Mouse (Mus musculus): ENCODE results near the gene Btg2. TPM values are rescaled to one million over a fixed set of nuclear protein-coding genes. Genes with fewer than 3 reads are reported as not detected.
A peak's percentile ranks its signal among the peaks of the same experiment; 100 is the strongest.

Btg2 gene
- polyA plus RNA-seq, 1 experiment from 2014 or later, result 109 TPM

- Histone ChIP-seq H3K4me1 (ENCODE audit: control insufficient read depth, low read depth, low read length) (peaks cover 74% of the 10 kb centered on the region), H3K27ac (ENCODE audit: low read length) (peak overlapping the region; percentile 95), H3K4me3 (ENCODE audit: low read depth, low read length) (peak overlapping the region; percentile 83), H3K27me3 (ENCODE audit: control insufficient read depth, insufficient read depth, low read depth, low read length) (no peaks in the 10 kb centered on the region), H3K4me2 (ENCODE audit: low read depth, low read length) (peak overlapping the region; percentile 79), H3K9ac (ENCODE audit: low read depth, low read length) (peak overlapping the region; percentile 94), H3K9me3 (replicated peaks; ENCODE audit: control insufficient read depth, low read length) (no peaks in the 10 kb centered on the region), H3K36me3 (ENCODE audit: control insufficient read depth, insufficient read depth) (peaks cover 29% of the 10 kb centered on the region)
- WGBS (ENCODE audit: insufficient replicate concordance), result 80% methylated on average over 2 of the region's 2 CpGs
- no peak for ATAC-seq (ENCODE audit: low read depth)
These were observed 2.1 kb downstream of the Btg2 start for GRCm38 (mm10) chr1:134076789-134077188.

- peak overlapping the region; percentile 95 for H3K27ac ChIP-seq (ENCODE audit: low read length)
- no peak for ATAC-seq (ENCODE audit: low read depth)
These were observed 3.4 kb downstream of the Btg2 start for GRCm38 (mm10) chr1:134075532-134075931.

GRCm38 (mm10) chr1:134074606-134075005 is 4.3 kb downstream of the Btg2 start:
- Histone ChIP-seq H3K9ac (ENCODE audit: low read depth, low read length) (peak overlapping the region; percentile 28), H3K4me1 (ENCODE audit: control insufficient read depth, low read depth, low read length) (peaks cover 75% of the 10 kb centered on the region), H3K4me2 (ENCODE audit: low read depth, low read length) (peak overlapping the region; percentile 79), H3K9me3 (replicated peaks; ENCODE audit: control insufficient read depth, low read length) (no peaks in the 10 kb centered on the region), H3K27ac (ENCODE audit: low read length) (peak overlapping the region; percentile 99), H3K27me3 (ENCODE audit: control insufficient read depth, insufficient read depth, low read depth, low read length) (no peaks in the 10 kb centered on the region), H3K36me3 (ENCODE audit: control insufficient read depth, insufficient read depth) (peaks cover 29% of the 10 kb centered on the region), H3K4me3 (ENCODE audit: low read depth, low read length) (peak overlapping the region; percentile 52)
- no peak for ATAC-seq (ENCODE audit: low read depth)
- 87% methylated on average over 10 of the region's 10 CpGs for WGBS (ENCODE audit: insufficient replicate concordance)

More at GRCm38 (mm10) chr1:134075532-134075931, 3.4 kb downstream of the Btg2 start:
- Histone ChIP-seq H3K9ac (ENCODE audit: low read depth, low read length) (peak overlapping the region; percentile 94), H3K4me2 (ENCODE audit: low read depth, low read length) (peak overlapping the region; percentile 79), H3K27me3 (ENCODE audit: control insufficient read depth, insufficient read depth, low read depth, low read length) (no peaks in the 10 kb centered on the region), H3K4me1 (ENCODE audit: control insufficient read depth, low read depth, low read length) (peaks cover 74% of the 10 kb centered on the region), H3K9me3 (replicated peaks; ENCODE audit: control insufficient read depth, low read length) (no peaks in the 10 kb centered on the region), H3K36me3 (ENCODE audit: control insufficient read depth, insufficient read depth) (peaks cover 29% of the 10 kb centered on the region), H3K4me3 (ENCODE audit: low read depth, low read length) (peak overlapping the region; percentile 83)
- WGBS (ENCODE audit: insufficient replicate concordance), result 81% methylated on average over 8 of the region's 8 CpGs

- H3K36me3 ChIP-seq (ENCODE audit: control insufficient read depth, insufficient read depth), result peaks cover 29% of the 10 kb centered on the region
- H3K27ac ChIP-seq (ENCODE audit: low read length), result peak overlapping the region; percentile 99
- peak overlapping the region; percentile 73 for H3K9ac ChIP-seq (ENCODE audit: low read depth, low read length)
- H3K4me3 ChIP-seq (ENCODE audit: low read depth, low read length), result peak overlapping the region; percentile 52
- peaks cover 74% of the 10 kb centered on the region for H3K4me1 ChIP-seq (ENCODE audit: control insufficient read depth, low read depth, low read length)
- no peaks in the 10 kb centered on the region for H3K9me3 ChIP-seq (replicated peaks; ENCODE audit: control insufficient read depth, low read length)
- no peak for ATAC-seq (ENCODE audit: low read depth)
- peak overlapping the region; percentile 79 for H3K4me2 ChIP-seq (ENCODE audit: low read depth, low read length)
- H3K27me3 ChIP-seq (ENCODE audit: control insufficient read depth, insufficient read depth, low read depth, low read length), result no peaks in the 10 kb centered on the region
- WGBS (ENCODE audit: insufficient replicate concordance), result 66% methylated on average over 3 of the region's 3 CpGs
These were observed 4.7 kb downstream of the Btg2 start for GRCm38 (mm10) chr1:134074184-134074583.

- Histone ChIP-seq H3K9ac (ENCODE audit: low read depth, low read length) (peak overlapping the region; percentile 73), H3K27me3 (ENCODE audit: control insufficient read depth, insufficient read depth, low read depth, low read length) (no peaks in the 10 kb centered on the region), H3K36me3 (ENCODE audit: control insufficient read depth, insufficient read depth) (peaks cover 29% of the 10 kb centered on the region), H3K4me2 (ENCODE audit: low read depth, low read length) (peak overlapping the region; percentile 79), H3K27ac (ENCODE audit: low read length) (peak overlapping the region; percentile 99), H3K4me3 (ENCODE audit: low read depth, low read length) (peak overlapping the region; percentile 52), H3K4me1 (ENCODE audit: control insufficient read depth, low read depth, low read length) (peaks cover 75% of the 10 kb centered on the region), H3K9me3 (replicated peaks; ENCODE audit: control insufficient read depth, low read length) (no peaks in the 10 kb centered on the region)
- no peak for ATAC-seq (ENCODE audit: low read depth)
- WGBS (ENCODE audit: insufficient replicate concordance), result 57% methylated on average over 1 of the region's 1 CpGs
These were observed 5.3 kb downstream of the Btg2 start for GRCm38 (mm10) chr1:134073658-134074057.

- H3K9ac ChIP-seq (ENCODE audit: low read depth, low read length), result peak overlapping the region; percentile 73
- H3K9me3 ChIP-seq (replicated peaks; ENCODE audit: control insufficient read depth, low read length), result no peaks in the 10 kb centered on the region
- H3K36me3 ChIP-seq (ENCODE audit: control insufficient read depth, insufficient read depth), result peaks cover 29% of the 10 kb centered on the region
- peak overlapping the region; percentile 99 for H3K27ac ChIP-seq (ENCODE audit: low read length)
- peak overlapping the region; percentile 52 for H3K4me3 ChIP-seq (ENCODE audit: low read depth, low read length)
- H3K4me1 ChIP-seq (ENCODE audit: control insufficient read depth, low read depth, low read length), result peaks cover 75% of the 10 kb centered on the region
- 24% methylated on average over 6 of the region's 6 CpGs for WGBS (ENCODE audit: insufficient replicate concordance)
- H3K4me2 ChIP-seq (ENCODE audit: low read depth, low read length), result peak overlapping the region; percentile 79
- peak; percentile 90 for ATAC-seq (ENCODE audit: low read depth)
- H3K27me3 ChIP-seq (ENCODE audit: control insufficient read depth, insufficient read depth, low read depth, low read length), result peaks cover 3% of the 10 kb centered on the region
These were observed 5.8 kb downstream of the Btg2 start for GRCm38 (mm10) chr1:134073061-134073564.

GRCm38 (mm10) chr1:134071411-134072018 is 7.4 kb downstream of the Btg2 start:
- H3K4me1 ChIP-seq (ENCODE audit: control insufficient read depth, low read depth, low read length), result peaks cover 83% of the 10 kb centered on the region
- WGBS (ENCODE audit: insufficient replicate concordance), result 43% methylated on average over 10 of the region's 10 CpGs
- H3K9ac ChIP-seq (ENCODE audit: low read depth, low read length), result peak overlapping the region; percentile 73
- peak overlapping the region; percentile 99 for H3K27ac ChIP-seq (ENCODE audit: low read length)
- no peaks in the 10 kb centered on the region for H3K9me3 ChIP-seq (replicated peaks; ENCODE audit: control insufficient read depth, low read length)
- peak overlapping the region; percentile 79 for H3K4me2 ChIP-seq (ENCODE audit: low read depth, low read length)
- H3K36me3 ChIP-seq (ENCODE audit: control insufficient read depth, insufficient read depth), result peaks cover 19% of the 10 kb centered on the region
- ATAC-seq (ENCODE audit: low read depth), result no peak
- H3K4me3 ChIP-seq (ENCODE audit: low read depth, low read length), result no peak overlapping the region
- peaks cover 12% of the 10 kb centered on the region for H3K27me3 ChIP-seq (ENCODE audit: control insufficient read depth, insufficient read depth, low read depth, low read length)

- Histone ChIP-seq H3K9ac (ENCODE audit: low read depth, low read length) (no peak overlapping the region; the same call in none of the 2 replicates), H3K27me3 (ENCODE audit: control insufficient read depth, insufficient read depth, low read depth, low read length) (peaks cover 22% of the 10 kb centered on the region), H3K9me3 (replicated peaks; ENCODE audit: control insufficient read depth, low read length) (no peaks in the 10 kb centered on the region), H3K4me2 (ENCODE audit: low read depth, low read length) (no peak overlapping the region), H3K4me3 (ENCODE audit: low read depth, low read length) (no peak overlapping the region), H3K36me3 (ENCODE audit: control insufficient read depth, insufficient read depth) (peaks cover 7% of the 10 kb centered on the region), H3K27ac (ENCODE audit: low read length) (peak overlapping the region; percentile 99), H3K4me1 (ENCODE audit: control insufficient read depth, low read depth, low read length) (peaks cover 83% of the 10 kb centered on the region)
- ATAC-seq (ENCODE audit: low read depth), result no peak
- WGBS (ENCODE audit: insufficient replicate concordance), result 76% methylated on average over 8 of the region's 8 CpGs
These were observed 8.7 kb downstream of the Btg2 start for GRCm38 (mm10) chr1:134070099-134070669.

GRCm38 (mm10) chr1:134067143-134067619 is 11.7 kb downstream of the Btg2 start:
- no peak overlapping the region for H3K9ac ChIP-seq (ENCODE audit: low read depth, low read length)
- peaks cover 51% of the 10 kb centered on the region for H3K27me3 ChIP-seq (ENCODE audit: control insufficient read depth, insufficient read depth, low read depth, low read length)
- peak overlapping the region; percentile 57 for H3K27ac ChIP-seq (ENCODE audit: low read length)
- no peak for ATAC-seq (ENCODE audit: low read depth)
- peaks cover 81% of the 10 kb centered on the region for H3K4me1 ChIP-seq (ENCODE audit: control insufficient read depth, low read depth, low read length)
- H3K36me3 ChIP-seq (ENCODE audit: control insufficient read depth, insufficient read depth), result no peaks in the 10 kb centered on the region
- 10% methylated on average over 8 of the region's 8 CpGs for WGBS (ENCODE audit: insufficient replicate concordance)
- no peaks in the 10 kb centered on the region for H3K9me3 ChIP-seq (replicated peaks; ENCODE audit: control insufficient read depth, low read length)
- no peak overlapping the region for H3K4me3 ChIP-seq (ENCODE audit: low read depth, low read length)
- H3K4me2 ChIP-seq (ENCODE audit: low read depth, low read length), result no peak overlapping the region
